Mouse (Mus musculus): ENCODE results near the gene B3gat2.

The B3gat2 gene

DNA sequence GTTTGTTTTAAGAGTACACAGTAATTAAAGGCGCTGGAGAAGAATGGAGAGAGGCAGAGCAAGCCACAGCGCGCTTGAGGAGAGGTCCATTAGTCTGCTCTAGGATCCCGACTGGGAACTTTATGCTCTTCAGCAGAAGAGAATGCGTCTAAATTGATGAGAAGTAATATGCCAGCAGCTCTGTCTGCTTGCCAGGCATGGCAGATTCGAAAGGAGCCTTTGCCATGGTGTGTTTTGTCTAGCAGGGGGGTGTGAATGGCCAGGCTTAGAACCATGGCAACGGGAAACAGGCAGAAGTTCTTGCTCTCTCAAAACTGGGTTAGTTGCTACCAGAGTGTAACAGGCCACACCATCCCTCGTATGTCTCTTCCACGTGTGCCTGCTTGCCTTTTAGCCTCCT lies 73.3 kb downstream of the B3gat2 start:
- DNase-seq, result no peak

DNA sequence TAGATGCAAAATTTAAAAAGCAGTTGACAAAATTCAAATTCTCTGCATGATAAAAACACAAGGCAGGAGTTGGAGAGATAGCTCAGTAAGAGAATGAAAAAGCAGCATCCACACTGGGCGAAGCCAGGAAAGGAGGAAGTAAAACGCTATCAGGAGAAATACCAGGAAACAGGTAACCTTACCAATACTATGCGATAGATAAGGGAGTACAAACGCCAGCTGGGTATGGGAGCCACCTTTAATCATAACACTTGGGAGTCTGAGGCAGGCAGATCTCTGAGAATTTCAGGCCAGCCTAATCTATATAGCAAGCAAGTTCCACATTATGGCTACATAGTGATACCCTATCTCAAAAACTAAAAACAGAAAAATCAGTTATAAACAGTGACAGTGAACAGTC lies 75.1 kb downstream of the B3gat2 start:
- DNase-seq, result no peak

DNA sequence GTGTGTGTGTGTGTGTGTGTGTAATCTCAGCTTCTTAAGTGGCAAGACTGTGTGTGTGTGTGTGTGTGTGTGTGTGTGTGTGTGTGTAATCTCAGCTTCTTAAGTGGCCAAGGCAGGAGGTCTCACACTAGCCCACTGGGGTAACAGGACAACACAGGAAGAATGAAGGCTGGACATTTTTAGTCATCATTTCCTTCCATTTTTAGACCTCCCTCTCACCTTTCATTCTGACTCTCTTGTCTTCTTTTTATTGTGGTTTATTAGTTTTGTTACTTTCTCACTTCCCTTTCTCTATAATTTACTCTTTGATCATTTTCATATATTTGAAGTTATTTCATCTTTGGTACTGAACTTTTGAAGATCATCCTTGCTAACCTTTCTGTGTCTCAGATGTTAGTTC lies 79.4 kb downstream of the B3gat2 start:
- DNase-seq, result no peak

DNA sequence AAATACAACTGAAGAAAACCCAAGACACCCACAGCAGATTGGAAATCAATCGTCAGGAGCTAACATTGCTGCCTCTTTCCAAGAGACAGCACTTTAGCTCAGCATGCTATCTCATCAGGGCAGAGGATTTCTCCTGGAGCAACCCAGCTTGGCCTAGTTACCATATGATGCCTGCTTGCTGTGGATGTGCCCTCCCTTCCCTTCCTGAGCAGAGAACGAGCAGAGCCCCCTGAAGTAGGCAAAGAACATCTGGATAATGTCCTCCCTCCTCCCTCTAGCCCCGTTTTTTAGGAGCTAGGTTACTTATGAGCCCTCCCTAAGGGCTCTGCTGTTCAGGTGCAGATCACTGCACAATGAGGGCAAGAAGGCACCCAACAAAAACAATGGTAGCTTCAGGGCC lies 81.1 kb downstream of the B3gat2 start:
- no peak for DNase-seq

DNA sequence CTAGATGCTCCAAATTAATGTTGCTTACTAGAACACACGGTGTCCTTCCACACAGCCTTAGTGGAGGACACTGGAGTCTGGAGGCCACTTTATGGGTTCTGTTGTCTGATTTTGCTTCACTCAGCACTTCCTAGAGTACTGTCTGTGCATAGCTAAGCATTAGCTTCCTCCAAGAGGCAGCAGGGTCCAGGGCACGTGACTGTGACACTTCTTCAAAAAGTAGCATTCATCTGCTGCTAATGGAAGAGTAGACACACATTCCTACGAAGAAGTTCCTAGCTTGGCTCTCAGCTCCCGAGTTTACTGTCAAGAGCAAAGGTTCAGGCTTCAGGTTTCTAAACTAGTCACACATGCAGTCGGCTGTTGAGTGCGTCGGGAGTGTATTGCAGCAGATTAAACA lies 82.2 kb downstream of the B3gat2 start:
- peak; percentile 40 for DNase-seq

DNA sequence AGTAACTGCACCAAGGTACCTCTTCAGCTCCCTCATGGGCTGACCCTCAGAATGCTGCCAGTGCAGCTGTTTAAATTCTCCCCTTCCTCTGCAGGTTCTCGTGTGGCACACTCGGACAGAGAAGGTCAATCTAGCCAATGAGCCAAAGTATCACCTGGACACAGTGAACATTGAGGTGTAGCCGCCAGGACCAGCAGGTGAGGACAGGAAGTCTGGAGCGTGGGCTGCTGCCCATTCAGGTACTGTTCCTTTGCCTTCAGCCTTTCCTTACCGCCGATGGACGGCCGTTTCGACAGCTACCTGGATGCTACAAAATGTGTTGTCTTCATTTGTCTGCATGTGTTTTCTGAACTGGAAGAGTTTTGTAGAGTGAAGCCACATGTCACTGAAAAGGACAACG lies 83.5 kb downstream of the B3gat2 start:
- no peak for DNase-seq

DNA sequence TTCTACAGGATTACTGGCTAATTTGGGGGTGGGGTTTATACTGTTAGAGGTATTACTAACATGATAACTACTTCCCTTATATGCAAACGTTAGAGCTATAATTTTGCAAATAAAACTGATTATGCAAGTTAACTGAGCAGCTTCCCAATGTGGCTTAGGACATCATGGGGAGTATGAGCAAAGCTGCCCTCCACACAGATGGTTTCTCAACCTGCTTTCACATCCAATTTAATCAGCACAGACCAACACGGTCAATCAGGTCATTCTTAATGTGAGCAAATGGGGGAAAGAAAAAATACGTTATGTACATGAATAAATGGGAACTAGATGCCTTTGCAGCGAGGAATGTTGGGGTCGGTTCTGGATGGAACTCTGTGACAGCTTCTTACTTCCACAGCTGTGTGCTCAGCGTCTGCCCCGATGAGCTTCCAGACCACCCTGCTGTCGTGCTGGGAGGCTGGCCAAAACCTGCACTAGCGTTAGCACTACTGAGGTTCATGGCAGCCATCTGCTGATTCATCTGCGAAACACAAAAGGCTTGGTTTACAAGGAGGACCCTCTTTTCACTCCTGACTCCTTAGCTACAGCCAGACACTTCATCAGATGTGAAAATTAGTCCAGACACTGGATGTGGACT lies 84.6 kb downstream of the B3gat2 start:
- DNase-seq, result no peak

DNA sequence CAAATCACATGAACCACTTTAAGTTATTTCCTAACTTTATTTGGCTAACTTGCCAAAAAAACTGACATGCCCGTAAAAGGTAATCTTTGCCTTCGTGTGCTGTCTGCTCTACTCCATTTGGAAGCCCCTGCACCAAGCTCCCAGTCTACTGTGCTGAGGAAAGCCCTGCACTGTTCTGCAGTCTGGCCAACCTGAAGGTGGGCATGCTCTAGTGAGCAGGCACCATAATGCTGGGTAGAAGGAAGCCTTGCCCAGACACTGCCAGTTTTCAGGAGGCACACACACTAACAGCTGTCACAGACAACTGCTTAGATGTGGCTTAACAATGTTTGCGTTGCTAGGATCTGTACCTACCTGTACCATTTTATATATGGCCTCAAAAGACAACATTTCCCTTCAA lies 94.1 kb downstream of the B3gat2 start:
- no peak for DNase-seq

DNA sequence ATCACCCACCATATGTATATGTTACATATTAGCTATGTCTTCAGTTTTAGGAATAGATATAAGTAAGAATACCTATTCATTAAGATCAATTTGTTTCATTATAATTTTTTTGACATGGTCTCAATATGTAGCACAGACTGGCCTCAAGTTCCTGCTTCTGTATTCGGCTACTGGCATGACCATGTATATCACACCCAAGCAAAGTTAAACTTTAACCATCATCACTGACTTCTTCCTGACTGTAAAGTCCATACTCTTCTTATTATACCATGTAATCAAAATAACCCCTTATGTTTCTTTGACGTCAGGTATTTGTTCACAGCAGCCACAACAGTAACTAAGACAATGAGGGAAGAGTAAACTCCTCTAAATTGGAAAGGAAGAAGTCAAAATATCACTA lies 99.4 kb downstream of the B3gat2 start:
- DNase-seq, result no peak

DNA sequence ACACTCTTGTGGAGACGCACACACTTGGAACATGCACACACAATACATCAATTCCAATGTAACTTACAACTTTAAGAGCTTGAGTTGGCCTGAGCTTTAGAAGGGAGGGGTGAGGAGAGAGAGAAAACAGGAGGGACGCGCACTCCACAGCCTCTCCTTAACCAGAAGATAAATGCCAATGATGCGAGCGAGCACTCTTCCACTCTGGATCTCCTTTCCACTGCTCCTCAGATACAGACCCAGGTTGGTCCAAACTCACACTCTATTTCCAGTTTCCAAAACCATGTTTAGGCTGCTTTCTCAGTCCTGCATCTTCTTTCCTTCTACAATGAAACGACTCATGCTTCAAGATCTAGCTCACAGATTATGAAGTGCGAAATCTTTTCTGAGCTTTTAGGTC lies 104.0 kb downstream of the B3gat2 start:
- no peak for DNase-seq

DNA sequence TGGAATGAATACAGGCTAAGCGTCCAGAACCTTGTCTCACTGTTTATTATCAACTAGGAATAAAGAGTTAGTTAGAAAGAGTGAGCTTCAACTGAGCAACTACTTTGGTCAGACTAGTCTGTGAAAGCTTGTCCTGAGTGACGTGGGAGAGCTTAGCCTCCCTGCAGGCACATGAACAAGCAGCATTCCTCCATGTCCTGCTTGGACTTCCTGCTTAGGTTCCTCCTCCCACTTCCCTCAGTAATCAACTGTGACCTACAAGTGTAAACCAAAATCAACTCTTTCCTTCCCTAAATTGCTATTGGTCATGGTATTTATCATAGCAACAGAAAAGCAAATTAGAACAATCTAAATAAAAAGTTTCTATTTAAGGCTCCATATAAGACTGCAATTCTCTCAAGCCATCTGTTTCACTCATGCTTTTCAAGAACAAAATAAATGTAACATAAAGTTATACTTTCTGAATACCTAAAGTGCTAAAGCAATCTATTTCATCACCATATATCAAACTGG lies 105.9 kb downstream of the B3gat2 start:
- DNase-seq, result no peak

DNA sequence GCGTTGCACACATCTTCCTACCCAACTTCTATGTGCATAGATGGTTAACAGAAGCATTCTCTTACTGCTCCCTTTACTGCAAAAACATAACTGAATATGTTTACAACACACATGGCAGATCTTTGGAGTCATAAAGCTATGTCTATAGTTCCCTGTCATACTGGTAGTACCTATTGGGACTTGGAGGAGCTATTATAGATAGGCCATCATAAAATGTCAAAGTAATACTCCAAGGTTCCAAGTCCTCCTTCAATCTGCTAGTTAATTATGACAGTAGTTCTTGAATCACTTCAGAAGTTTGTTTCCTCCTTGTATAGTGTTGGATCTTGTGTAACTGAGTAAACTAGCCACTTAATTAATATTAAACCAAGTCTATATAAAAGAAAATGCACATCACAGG lies 110.6 kb downstream of the B3gat2 start:
- no peak for DNase-seq

DNA sequence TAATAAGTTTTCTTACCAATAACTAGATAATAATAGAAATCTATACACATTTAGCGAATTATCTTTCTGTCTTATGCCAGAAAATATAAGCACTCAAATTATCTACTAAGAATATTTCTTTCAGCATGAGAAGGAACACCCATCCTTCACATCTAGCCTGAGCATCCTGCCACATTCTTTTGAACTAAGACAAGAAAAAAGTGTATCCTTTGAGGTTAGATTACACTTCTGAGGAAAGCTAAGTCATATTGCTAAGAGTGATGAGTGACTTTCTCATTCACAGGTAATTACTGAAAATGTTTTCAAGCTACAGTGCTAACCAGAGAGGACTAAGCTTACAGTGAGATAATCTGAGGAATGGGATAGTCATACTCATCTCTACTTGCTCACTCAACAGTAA lies 121.1 kb downstream of the B3gat2 start:
- no peak for DNase-seq

DNA sequence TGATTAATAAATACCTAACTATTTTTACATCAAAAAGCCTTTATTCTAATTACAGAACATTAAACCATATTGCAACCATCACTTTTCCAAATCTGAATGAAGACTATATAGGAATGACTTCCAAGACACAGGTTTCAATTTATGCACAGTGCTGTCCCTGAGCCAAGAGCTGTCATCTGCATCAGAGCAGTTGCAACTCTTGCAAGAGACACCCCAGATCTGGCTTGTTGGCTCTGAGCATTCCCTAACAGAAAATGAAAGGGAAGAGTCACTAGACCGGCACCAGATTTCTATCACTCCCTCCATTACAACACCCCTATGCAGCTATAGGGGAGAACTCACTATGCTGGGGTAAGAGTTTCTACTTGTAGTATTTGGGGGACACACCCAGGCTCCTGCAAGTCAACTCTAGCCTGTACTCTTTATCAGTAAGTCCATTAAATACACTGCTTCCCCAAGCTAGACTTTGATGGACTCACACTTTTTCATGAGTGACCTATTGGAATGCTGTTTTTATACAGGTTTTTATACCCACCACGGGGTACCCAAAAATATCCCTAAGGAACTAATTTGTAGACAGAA lies 122.6 kb downstream of the B3gat2 start:
- DNase-seq, result no peak

DNA sequence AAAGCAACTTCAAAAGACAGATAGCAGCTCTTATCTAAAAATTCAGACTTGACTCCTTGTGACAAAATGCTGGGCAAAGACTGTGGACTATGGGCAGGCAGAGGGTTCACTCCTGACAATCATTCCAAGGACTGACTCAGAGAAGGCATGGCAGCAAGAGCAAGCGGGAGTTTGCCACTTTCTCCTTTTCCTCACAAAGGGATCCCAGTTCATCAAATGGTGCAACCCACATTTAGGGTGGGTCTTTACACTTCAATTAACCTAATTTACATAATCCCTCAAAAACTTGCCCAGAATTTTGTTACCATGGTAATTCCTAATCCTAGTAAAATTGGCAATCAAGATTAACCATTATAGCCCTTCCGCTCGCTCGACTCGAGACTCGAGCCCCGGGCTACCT lies 123.4 kb downstream of the B3gat2 start:
- no peak for DNase-seq

DNA sequence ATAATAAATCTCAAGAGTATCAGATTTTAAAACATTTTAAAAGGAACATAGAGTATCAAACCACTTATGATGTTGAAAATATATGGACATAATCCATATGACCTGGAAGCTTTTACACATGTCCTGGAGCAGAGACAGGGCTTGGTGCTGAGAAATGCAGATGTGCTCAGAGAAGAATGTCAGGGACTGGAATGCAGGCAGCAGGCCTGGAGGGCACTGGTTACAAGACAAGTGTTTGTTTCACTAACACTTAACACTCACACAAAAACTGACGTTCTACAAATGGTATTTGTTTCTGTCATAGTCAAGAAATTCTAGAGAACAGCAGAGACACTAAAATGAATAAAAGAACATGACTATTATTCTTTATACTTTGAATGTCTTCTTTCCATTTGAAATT lies 130.5 kb downstream of the B3gat2 start:
- DNase-seq, result no peak
